Mouse (Mus musculus): ENCODE data around the gene Wdr62. TPM values are rescaled to one million over a fixed set of nuclear protein-coding genes. Genes with fewer than 3 reads are reported as not detected.
"Not testable (repeated sequence)": the region's sequence is repeated elsewhere in the genome, so short reads cannot be mapped to it uniquely, and the experiment has no call there.

Wdr62 gene
- polyA plus RNA-seq, 1 experiment from 2014 or later, result 9.7 TPM

DNA sequence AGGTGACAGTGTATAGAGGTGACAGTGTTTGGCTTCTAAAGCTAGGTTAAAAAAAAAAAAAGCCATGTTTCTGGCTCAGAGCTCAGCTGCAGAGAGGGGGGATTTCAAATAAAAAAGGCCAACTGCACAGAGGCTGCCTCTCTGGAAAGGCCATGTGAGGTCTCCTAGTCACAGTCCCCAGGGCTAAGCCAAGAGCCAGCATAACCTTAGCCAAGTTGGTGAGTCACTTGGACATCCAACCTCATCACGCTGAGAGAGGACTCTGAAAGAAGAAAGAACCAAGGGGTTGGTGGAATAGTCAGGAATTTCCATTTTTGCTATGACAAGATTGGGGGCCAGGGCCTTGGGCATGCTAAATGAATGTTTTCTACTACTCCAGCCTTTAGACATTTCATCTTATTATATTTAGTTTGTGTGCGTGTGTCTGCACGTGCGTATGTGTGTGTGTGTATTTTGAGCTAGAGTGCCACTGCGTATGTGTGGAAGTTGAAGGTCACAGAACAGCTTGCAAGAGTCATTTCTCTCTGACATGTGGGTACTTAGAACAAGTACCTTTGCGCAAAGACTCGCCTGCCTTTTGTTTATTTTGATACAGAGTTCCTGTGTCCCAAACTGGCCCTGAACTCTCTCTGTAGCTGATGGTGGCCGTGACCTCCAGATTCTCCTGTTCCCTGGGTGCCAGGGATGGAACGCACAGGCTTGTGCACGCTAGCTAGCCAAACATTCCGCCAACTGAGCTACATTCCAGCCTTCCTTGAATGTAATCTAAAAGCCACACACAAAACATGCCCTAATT is 77.1 kb downstream of the Wdr62 start:
- no peaks in the 10 kb centered on the region for H3K36me3 ChIP-seq
- no peak overlapping the region for H3K4me3 ChIP-seq (replicated peaks)
- H3K4me1 ChIP-seq (replicated peaks), result peaks cover 14% of the 10 kb centered on the region
- no peak overlapping the region for H3K4me2 ChIP-seq
- WGBS, result 89% methylated on average over 11 of the region's 11 CpGs
- no peak for ATAC-seq (ENCODE audit: insufficient number of reproducible peaks, insufficient read depth, low FRiP score, low TSS enrichment, low read depth)
- no peaks in the 10 kb centered on the region for H3K27me3 ChIP-seq
- no peaks in the 10 kb centered on the region for H3K9me3 ChIP-seq
- no peak overlapping the region for H3K9ac ChIP-seq (replicated peaks)
- H3K27ac ChIP-seq, result no peak overlapping the region

DNA sequence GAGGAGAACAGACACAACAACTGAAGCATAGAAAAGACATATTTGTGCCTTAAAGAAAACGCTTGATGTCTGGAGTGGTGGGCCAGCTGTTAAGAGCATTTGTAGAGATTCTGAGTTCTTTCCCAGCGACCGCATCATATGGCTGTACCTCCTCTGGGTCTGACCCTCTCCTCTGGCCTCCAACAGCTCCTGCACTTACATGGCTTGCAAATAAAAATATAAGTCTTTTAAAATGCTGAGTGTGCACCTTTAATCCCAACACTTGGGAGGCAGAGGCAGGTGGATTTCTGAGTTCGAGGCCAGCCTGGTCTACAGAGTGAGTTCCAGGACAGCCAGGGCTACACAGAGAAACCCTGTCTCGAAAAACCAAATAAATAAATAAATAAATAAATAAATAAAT is 79.6 kb downstream of the Wdr62 start:
- not testable (repeated sequence) for H3K9me3 ChIP-seq; H3K4me3 ChIP-seq (replicated peaks); ATAC-seq (ENCODE audit: insufficient number of reproducible peaks, insufficient read depth, low FRiP score, low TSS enrichment, low read depth); H3K27me3 ChIP-seq; H3K36me3 ChIP-seq; H3K27ac ChIP-seq; H3K4me2 ChIP-seq; H3K9ac ChIP-seq (replicated peaks)
- WGBS, result 85% methylated on average over 5 of the region's 5 CpGs
- H3K4me1 ChIP-seq (replicated peaks), result peaks cover 14% of the 10 kb centered on the region

DNA sequence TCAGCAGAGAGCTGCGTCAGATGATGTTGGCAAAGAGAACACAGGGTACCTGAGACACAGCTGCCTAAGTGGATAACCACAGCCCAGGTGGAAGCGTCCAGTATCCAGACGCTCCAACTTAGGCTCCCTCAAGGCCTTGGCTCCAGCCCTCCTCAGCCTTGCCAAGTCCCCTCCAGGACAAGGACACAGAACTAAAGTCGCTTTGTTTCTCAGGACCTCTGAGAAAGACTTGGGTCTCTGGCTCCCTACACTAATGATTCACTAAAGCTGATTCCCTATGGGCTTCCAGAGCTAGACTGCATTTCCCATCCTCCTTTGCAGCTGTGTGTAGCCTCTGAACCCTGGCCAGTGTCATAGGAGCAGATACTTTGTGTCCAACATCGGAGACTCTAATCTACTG is 80.0 kb downstream of the Wdr62 start:
- no peak for ATAC-seq (ENCODE audit: insufficient number of reproducible peaks, insufficient read depth, low FRiP score, low TSS enrichment, low read depth)

DNA sequence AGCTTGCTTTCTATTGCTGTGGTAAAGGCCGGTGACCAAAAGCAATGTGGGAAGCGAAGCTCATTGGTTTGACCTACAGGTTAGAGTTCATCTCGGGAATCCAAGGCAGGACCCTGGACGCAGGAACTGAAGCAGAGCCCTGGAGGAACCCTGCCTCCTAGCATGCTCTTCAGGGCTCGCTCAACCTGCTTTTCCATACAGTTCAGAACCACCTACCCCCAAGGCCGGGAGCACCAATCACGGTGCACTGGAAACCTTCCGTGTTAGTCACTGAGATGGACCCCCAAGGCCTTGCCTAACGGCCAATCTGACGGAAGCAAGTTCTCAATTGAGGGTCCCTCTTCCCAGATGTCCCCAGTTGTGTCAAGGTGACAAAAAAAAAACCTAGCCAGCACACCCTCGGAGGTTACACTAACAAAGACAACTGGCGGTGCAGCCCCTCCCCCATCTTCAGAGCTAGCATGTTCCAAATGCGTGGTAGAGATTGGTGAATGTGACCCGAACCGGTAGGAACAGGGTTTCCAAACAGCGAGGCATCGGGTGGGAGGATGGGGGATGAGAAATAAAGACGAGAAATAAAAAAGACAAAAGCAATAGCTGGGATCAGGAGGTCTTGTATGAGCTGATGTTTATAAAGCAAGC is 80.6 kb downstream of the Wdr62 start:
- no peaks in the 10 kb centered on the region for H3K36me3 ChIP-seq
- WGBS, result 74% methylated on average over 18 of the region's 18 CpGs
- no peaks in the 10 kb centered on the region for H3K9me3 ChIP-seq
- no peak overlapping the region for H3K27ac ChIP-seq
- H3K4me2 ChIP-seq, result no peak overlapping the region
- peaks cover 21% of the 10 kb centered on the region for H3K4me1 ChIP-seq (replicated peaks)
- ATAC-seq (ENCODE audit: insufficient number of reproducible peaks, insufficient read depth, low FRiP score, low TSS enrichment, low read depth), result no peak
- no peak overlapping the region for H3K9ac ChIP-seq (replicated peaks)
- no peak overlapping the region for H3K4me3 ChIP-seq (replicated peaks)
- no peaks in the 10 kb centered on the region for H3K27me3 ChIP-seq

More for the DNA sequence above, 80.0 kb downstream of the Wdr62 start:
- WGBS, result 83% methylated on average over 5 of the region's 5 CpGs
- peaks cover 18% of the 10 kb centered on the region for H3K4me1 ChIP-seq (replicated peaks)
- H3K27me3 ChIP-seq, result no peaks in the 10 kb centered on the region
- H3K9me3 ChIP-seq, result no peaks in the 10 kb centered on the region
- no peak overlapping the region for H3K27ac ChIP-seq
- H3K4me3 ChIP-seq (replicated peaks), result no peak overlapping the region
- no peaks in the 10 kb centered on the region for H3K36me3 ChIP-seq
- no peak overlapping the region for H3K9ac ChIP-seq (replicated peaks)
- H3K4me2 ChIP-seq, result no peak overlapping the region

DNA sequence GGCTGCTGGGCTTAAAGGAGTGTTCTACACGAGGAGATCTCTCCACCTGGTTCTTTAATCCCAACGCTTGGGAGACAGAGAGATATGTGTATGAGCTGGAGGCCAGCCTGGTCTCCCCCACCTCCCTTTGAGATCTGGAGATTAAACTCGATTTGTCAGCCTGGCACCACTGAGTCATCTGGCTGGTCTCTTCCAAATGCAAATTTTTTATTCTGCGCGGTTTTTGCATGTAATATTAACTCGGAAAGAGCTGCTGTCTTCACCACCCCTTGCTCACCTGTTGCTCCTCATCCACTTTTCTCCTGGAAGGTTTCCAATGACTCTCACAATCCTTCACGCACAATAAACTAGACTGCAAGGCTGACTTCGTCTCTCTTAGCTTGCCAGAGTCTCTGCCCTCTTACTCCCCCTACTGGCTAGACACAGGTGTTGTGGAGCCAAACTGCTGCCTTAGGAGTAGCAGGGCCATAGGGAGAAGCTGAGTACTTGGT is 81.7 kb downstream of the Wdr62 start, which contains the start of gene Capns1:
Gene Capns1 (minus strand): TSS at position 331 of the 491 bp plus-strand sequence.
- WGBS, result 12% methylated on average over 8 of the region's 8 CpGs
- Histone ChIP-seq H3K36me3 (no peaks in the 10 kb centered on the region), H3K9me3 (no peaks in the 10 kb centered on the region), H3K4me1 (replicated peaks) (peaks cover 19% of the 10 kb centered on the region), H3K27me3 (no peaks in the 10 kb centered on the region), H3K9ac (replicated peaks) (0 out of 2 replicates have a peak within 1 kb of the TSS, but pooled peaks have one; percentile 6), H3K4me2 (peak within 1 kb of the TSS; percentile 29), H3K4me3 (replicated peaks) (peak within 1 kb of the TSS; percentile 6; the same call in 1 of the 2 replicates), H3K27ac (peak within 1 kb of the TSS; percentile 62; the same call in 1 of the 2 replicates)
- no peak for ATAC-seq (ENCODE audit: insufficient number of reproducible peaks, insufficient read depth, low FRiP score, low TSS enrichment, low read depth)

DNA sequence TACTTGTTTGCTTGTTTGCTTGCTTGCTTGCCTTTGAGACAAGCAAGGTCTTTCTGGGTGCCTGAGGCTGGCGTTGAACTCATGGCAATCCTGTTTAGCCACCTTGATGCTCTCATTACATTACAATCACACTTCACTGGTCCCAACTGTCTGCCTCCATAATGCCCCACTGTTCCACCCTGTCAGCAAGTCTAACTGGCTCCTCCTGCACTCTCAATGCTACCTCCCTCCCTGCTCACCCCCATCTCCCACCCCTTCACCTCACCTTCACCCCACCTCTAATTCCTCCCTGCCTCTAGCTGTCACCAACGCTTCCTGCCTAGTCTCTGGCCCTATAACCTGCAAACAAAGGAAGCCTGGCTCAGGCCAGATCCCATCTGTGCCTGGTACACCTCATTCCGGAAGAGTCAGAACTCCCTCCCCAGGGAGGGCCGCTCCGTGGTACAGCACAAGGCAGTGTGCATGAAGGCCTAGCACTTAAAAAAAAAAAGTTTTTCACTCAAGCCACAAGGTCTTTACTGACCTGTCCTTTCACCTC is 82.6 kb downstream of the Wdr62 start:
- Histone ChIP-seq H3K27ac (0 out of 2 replicates have a peak overlapping the region, but pooled peaks have one; percentile 42), H3K4me1 (replicated peaks) (peaks cover 28% of the 10 kb centered on the region), H3K9ac (replicated peaks) (no peak overlapping the region), H3K4me3 (replicated peaks) (no peak overlapping the region), H3K4me2 (no peak overlapping the region), H3K36me3 (peaks cover under 1% of the 10 kb centered on the region; the same call in 1 of the 2 replicates), H3K27me3 (no peaks in the 10 kb centered on the region), H3K9me3 (no peaks in the 10 kb centered on the region)
- WGBS, result 65% methylated on average over 5 of the region's 5 CpGs
- ATAC-seq (ENCODE audit: insufficient number of reproducible peaks, insufficient read depth, low FRiP score, low TSS enrichment, low read depth), result no peak

DNA sequence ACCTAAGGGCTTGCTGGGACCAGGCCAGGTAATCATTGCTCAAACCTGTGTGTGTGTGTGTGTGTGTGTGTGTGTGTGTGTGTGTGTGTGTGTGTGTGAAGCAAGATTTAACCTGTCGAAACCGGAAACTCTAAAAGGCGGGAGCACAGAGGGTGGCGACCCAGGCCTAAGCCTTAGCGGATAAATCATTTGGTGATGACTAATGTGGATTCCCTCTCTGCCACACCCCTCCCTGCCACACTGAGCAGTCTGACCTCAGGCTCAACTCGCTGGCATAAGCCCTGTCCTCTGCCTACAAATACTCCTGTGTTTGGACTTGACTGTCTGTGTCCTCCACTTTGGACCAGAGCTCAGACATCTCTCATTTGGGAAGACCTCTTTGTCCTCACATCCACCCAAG is 84.0 kb downstream of the Wdr62 start:
- 79% methylated on average over 2 of the region's 6 CpGs for WGBS
- Histone ChIP-seq H3K4me2 (no peak overlapping the region), H3K27me3 (no peaks in the 10 kb centered on the region), H3K4me1 (replicated peaks) (peaks cover 31% of the 10 kb centered on the region), H3K9ac (replicated peaks) (no peak overlapping the region), H3K4me3 (replicated peaks) (no peak overlapping the region), H3K27ac (no peak overlapping the region), H3K9me3 (no peaks in the 10 kb centered on the region), H3K36me3 (peaks cover 16% of the 10 kb centered on the region)
- no peak for ATAC-seq (ENCODE audit: insufficient number of reproducible peaks, insufficient read depth, low FRiP score, low TSS enrichment, low read depth)

DNA sequence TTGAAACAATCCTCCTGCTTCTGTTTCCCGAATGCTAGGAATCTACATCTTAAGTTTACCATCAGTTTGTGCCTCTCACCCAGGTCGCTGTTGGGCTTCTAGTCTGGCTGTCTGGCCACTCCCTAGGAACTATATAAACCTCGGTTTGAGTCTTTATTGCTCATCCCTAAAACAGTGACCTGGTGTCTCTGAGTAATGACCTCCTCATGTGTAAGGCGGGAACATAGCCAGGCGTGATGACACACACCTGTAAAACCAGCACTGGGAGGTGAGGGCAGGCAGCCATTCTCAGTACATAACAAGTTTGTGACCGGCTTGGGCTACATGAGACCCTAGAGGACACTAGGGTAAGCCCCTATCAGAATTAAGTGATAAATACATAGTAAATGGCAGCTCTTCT is 84.8 kb downstream of the Wdr62 start:
- H3K36me3 ChIP-seq, result peaks cover 23% of the 10 kb centered on the region
- H3K27ac ChIP-seq, result no peak overlapping the region
- H3K9me3 ChIP-seq, result no peaks in the 10 kb centered on the region
- H3K4me2 ChIP-seq, result peak overlapping the region; percentile 85
- WGBS, result 60% methylated on average over 6 of the region's 6 CpGs
- H3K27me3 ChIP-seq, result no peaks in the 10 kb centered on the region
- H3K9ac ChIP-seq (replicated peaks), result no peak overlapping the region
- H3K4me1 ChIP-seq (replicated peaks), result peaks cover 29% of the 10 kb centered on the region
- H3K4me3 ChIP-seq (replicated peaks), result peak overlapping the region; percentile 74; the same call in 1 of the 2 replicates
- ATAC-seq (ENCODE audit: insufficient number of reproducible peaks, insufficient read depth, low FRiP score, low TSS enrichment, low read depth), result no peak

DNA sequence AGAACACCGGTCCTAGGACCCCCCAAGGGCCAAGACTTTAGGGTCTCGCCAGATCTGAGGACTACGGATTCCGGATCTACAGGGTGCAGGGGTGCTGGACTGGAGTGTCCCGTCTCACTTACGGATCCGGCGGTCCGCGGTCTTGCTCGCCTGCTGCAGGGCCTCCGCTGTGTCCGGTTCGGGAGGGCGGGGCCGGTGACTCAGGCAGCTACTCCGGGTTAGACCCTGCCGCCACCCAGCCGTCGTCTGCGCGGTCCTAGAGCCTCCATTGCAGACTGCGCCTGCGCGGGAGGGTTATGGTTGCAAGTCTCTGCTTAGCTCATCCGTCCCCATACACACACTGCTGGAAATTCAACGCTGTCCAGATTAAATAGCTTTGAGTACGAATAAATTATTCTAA is 85.3 kb downstream of the Wdr62 start:
- ATAC-seq (ENCODE audit: insufficient number of reproducible peaks, insufficient read depth, low FRiP score, low TSS enrichment, low read depth), result peak; percentile 82

DNA sequence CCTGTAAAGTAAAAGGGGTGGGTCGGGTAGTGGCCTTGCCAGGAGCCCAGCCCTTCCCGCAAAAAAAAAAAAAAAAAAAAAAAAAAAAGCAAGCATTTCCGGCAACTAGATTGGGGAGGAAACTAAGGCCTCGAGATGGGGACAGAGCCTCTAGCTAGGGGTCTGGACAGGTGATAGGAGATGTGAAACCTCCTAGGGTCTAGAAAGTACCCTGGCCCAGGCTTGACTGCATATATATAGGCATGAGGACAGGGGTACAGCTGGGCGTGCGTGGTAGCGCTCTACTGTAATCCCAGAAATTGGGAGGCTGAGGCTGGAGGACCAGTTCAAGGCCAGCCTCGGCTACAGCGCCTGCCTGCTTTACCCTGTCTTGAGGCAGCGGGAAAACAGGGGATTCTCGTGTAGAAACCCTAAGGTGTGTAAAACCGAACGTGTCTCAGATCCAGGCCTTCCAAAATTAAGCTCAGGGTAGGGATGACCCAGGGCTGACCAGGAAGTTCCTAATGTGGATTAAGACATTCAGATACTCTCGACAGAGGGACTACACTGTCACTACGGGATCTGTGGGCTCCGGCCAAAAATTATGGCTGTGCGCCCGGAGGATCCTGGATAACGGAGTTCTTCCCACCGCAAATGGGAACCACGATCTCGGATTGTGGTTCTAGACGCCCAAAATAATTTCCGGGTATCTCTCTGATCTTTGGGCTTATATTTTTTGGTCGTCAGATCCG is 86.0 kb downstream of the Wdr62 start:
- peak overlapping the region; percentile 85 for H3K4me2 ChIP-seq
- peak; percentile 13; the same call in 1 of the 2 replicates for ATAC-seq (ENCODE audit: insufficient number of reproducible peaks, insufficient read depth, low FRiP score, low TSS enrichment, low read depth)
- peaks cover 32% of the 10 kb centered on the region for H3K36me3 ChIP-seq
- H3K9me3 ChIP-seq, result no peaks in the 10 kb centered on the region
- peak overlapping the region; percentile 87 for H3K27ac ChIP-seq
- no peaks in the 10 kb centered on the region for H3K27me3 ChIP-seq
- H3K4me1 ChIP-seq (replicated peaks), result peaks cover 24% of the 10 kb centered on the region
- under 1% methylated on average over 26 of the region's 26 CpGs for WGBS
- peak overlapping the region; percentile 76 for H3K9ac ChIP-seq (replicated peaks)
- peak overlapping the region; percentile 74 for H3K4me3 ChIP-seq (replicated peaks)

More for the DNA sequence above, 85.3 kb downstream of the Wdr62 start:
- Histone ChIP-seq H3K9ac (replicated peaks) (peak overlapping the region; percentile 76), H3K36me3 (peaks cover 28% of the 10 kb centered on the region), H3K27ac (peak overlapping the region; percentile 87), H3K4me2 (peak overlapping the region; percentile 85), H3K9me3 (no peaks in the 10 kb centered on the region), H3K4me3 (replicated peaks) (peak overlapping the region; percentile 74), H3K27me3 (no peaks in the 10 kb centered on the region), H3K4me1 (replicated peaks) (peaks cover 24% of the 10 kb centered on the region)
- WGBS, result under 1% methylated on average over 28 of the region's 28 CpGs

Data from limb, embryonic 12.5 days (tissue).